Mouse (Mus musculus) left cerebral cortex, postnatal 4 days (tissue): ENCODE data around the gene Stk10. TPM values are rescaled to one million over a fixed set of nuclear protein-coding genes. Genes with fewer than 3 reads are reported as not detected.
"Not testable (repeated sequence)": the region's sequence is repeated elsewhere in the genome, so short reads cannot be mapped to it uniquely, and the experiment has no call there.

Source experiments
- DNase-seq: peaks from one replicate; pipeline ENCODE4 v3.0.0-alpha.2; 2022
- intact Hi-C: fragments of 180-260 bp; cut with DNase I; formaldehyde crosslinking; loops from one replicate; pipeline ENCODE4 v1.15.1; 2025
- total RNA-seq, 2 experiments: library from RNA; stranded (reverse); gene quantifications; 2 replicates each; pipeline ENCODE4 v1.2.3; 2021

The Stk10 gene
- total RNA-seq, 2 experiments from 2014 or later: 7.2 to 7.9 TPM

DNA sequence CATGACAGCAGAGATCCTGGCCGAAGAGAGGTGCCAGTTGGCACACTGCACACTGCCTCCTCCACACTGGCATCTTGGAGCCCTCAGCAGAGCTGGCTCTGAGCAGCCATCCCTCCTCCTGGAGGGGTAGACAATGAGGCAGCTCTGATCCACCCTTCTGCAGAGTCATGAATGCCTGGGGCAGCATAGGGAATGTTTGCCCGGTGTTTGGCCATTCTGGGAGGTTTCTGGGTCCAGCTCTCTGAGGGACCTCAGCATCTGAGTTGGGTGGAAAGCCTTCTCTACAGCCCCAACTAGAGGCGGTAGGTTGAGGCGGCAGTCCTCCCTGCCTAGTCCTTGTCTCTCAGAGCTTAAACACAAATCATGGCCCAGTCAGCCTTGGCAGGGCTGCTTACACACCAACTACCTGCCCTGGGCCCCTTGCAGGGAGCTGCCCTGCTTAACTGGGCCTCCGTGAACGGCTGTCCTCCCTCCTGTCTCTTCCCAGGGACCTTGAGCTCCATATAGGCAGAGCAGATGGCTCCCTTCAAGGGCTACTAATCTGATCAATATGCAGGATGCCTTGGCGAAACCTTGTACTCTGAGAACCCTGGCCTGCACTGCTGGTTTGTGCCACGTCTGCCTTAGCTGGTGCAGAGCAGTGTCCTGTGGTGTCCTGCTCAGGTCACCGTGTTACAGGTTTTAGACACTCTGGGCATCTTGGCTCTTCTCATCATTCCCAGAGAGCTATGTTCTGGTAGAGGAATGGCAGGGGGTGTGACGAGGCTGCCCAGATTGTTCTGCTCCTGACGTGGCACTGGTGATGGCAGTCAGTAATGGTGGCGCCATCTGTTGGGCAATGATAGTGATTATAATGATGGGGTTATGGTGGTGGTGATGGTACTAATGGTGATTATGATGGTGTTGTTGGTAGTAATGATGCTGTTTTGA, 59.1 kb downstream of the Stk10 start:
- intact Hi-C loops: loop anchor here (2.0 to 10.0 kb wide), 2 partner anchors 141 to 247 kb away; partner anchors contain the start of gene Sh3pxd2b
- DNase-seq: peak; percentile 80

DNA sequence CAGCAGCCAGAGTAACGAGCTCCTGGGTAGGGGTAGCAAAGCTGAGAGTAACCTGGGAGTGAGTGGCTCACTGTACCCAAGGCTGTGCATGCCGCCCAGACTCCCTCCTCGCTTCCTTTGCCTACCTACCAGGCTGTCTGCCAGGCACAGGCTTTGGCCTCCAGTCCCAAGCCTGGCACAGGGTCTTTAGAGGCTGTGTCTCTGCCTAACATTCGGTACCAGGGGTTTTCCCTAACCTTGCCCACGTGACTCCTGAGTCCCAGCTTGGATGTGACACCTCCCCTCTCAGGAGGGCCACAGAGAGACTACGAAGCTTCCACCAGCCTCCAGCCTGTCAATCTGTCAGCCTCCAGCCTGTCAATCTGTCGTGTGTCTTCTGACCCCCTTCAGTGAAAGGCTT, 60.0 kb downstream of the Stk10 start:
- no peak for DNase-seq
- intact Hi-C loops: loop anchor here (2.0 to 10.0 kb wide), 2 partner anchors 142 to 248 kb away; partner anchors contain the start of gene Sh3pxd2b

DNA sequence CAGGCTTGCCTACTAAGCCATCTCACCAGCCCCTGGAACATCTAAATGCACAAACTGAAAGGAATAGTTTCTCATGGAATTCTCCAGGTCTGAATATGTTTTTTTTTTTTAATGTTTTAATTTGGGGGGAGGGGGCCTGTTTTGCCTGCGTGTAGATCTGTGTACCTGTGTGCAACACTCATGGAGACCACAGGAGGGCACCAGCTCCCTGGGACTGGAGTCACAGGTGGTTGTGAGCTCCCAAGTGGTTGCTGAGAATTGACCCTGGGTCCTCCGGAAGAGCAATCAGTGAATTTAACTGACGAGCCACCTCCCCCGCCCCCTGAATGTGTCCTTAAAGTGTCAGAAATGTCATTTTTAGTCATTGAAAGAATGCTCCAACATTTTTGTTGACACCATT, 61.0 kb downstream of the Stk10 start:
- intact Hi-C loops: loop anchor here (10.0 kb wide), 1 partner anchor 249 kb away; the partner anchor contains the start of gene Sh3pxd2b
- DNase-seq: no peak

DNA sequence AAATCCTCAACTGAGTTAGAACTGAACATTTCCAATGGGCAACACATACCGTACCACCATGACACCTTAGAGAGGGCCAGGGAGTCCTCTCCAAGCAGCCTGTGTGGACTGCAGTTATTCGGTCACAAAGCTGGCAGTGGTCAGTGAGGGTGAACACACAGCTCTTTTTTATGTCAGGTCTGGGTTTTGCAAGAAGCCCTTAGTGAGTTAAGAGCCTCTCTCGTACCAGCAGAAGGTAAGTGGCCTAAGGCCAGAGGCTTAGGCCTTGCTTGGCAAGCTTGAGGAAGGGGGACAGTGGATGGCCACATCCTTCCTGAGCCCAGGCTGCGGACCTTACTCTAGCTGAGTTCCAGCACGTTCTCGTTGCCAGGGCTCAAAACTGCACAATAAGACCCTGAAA, 67.3 kb downstream of the Stk10 start:
- intact Hi-C loops: no loop called here
- DNase-seq: no peak

DNA sequence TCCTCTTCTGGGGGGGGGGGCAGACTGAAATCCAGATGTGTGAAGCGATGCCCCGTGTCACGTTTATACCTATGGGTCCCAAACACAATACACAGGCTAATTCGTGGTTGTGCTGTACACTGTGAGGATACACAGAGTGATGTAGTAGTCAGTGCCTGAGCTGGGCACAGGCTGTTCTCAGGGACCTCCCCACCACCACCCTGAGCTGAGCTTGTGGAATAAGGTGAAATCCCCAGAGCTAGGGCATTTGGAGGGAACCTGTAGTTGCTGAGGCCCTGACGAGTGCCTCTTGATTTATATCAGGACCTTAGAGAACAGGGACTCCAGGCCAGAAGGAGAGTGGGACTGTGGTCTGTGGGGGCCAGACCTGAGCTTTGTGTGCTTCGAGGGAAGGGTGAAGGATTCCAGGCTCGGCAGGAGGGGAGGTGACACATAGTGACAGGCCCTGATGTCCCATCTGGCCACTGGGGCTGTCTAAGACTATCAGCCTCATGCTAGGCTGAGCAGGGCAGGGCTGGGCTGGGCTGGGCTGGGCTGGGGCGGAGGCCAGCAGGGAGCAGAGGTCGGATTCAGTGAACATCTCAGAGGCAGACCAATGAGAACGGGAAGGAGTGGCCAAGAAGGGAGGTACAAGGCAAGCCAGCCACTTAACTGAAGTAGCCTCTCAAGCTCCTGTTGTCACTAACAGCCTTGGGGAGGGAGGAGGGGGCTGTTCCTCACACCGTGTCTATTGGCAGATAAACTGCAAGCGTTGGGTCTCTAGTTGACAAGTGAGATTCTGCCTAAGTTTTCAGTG, 68.6 kb downstream of the Stk10 start:
- peak; percentile 47 for DNase-seq
- intact Hi-C loops: no loop called here

DNA sequence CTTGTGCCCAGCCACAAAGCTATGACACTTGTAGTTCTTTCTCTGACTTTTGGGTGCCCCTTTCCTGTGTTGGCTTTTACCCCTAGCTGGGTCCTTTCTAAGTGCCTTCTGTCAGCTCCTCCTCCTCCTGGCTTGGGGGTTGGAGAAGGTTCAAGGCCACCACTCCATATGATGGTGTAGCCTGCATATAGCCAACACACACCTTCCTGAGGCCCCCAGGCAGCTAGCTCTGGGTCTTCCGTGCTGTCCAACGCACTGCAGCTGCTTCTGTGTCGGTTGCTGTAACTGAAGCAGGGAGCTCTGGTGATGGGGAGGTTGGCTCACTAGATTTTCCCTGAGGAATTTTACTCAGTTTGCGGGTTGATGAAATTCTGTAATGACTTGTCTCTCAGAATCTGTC, 71.6 kb downstream of the Stk10 start:
- intact Hi-C loops: no loop called here
- DNase-seq: no peak

DNA sequence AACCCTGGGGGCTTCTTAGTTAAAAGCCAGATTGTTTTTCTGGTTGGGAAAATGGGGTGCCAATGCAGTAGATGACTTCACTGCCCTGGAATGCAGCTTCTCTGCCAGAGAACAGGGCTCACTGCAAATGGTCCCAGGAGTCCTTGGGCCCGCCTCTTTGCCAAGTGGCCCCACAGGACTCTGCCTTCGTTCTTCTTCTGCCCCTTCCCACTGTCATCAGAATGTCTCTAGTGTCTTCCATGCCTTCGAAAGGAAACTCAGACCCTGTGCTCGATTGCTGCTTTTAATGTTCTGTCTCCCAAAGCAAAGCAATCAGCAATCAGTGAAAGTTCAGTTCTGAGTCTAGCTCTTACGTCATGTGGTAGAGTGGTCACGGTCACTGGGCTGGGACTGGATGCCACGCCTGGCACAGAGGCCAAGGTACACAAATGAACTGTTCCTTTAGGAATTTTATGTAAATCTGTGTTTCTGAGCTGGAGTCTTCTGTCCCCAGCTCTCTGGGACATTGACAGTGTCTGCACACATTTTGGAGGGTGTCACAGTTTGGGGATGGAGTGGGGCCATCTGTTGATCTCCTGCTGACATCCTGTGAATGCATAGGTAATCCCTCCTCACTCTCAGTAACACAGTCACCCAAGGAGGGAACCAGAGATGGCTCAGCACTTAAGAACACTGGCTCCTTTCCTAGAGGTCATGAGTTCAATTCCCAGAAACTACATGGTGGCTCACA, 72.2 kb downstream of the Stk10 start:
- intact Hi-C loops: no loop called here
- DNase-seq: no peak

DNA sequence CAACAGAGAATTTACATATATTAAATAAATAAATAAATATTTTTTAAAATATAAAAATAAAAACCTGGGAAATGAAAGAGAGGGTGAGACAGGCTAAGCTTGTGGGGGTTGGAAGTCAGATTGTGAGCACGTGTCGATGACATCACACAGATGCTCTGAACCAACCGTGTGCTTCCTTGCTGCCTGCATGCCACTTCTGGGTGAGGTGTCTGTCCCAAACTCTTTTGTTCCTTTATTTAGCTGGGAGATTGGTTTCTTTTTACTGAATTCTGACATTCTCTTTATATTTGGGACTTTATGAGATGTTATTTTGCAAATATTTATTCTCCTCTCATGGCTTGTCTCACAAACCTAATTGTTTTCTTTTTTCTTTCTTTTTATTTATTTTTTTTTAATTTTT, 72.8 kb downstream of the Stk10 start:
- intact Hi-C loops: no loop called here
- DNase-seq: no peak

DNA sequence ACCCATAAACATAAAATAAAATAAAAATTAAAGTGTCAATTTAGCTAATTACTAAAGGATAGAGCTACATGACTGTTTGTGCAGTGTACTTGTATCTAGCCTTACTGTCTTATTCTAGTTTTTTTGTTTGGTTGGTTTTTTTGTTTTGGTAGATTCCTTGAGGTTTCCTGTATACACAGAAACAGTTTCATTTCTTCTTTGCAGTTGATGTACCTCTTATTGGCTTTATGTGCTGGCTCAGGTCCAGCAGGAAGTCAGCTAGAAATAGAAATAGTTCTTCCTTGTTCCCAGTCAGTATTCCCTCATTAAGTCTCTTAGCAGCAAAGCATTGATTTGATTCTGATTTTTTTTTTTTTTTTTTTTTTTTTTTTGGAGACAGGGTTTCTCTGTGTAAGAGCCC, 74.2 kb downstream of the Stk10 start:
- no peak for DNase-seq
- intact Hi-C loops: no loop called here

DNA sequence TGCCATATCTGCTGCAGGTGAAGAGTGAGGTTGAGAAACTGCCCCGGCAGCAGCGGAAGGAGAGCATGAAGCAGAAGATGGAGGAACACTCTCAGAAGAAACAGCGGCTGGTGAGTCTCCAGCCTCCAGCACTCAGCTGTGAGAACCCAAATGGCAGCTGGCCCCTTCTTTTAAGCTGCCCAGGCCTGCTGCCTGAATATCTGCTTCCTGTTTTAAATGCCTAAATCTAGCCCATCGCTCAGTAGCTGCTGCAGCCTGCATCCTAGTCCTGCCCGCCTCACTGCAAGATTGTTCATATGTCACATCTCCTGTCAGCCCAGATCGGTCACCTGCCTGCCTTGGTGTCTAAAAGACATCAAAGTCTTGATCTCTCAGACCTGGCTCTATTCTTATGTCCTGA, 77.5 kb downstream of the Stk10 start:
- no peak for DNase-seq
- intact Hi-C loops: no loop called here

DNA sequence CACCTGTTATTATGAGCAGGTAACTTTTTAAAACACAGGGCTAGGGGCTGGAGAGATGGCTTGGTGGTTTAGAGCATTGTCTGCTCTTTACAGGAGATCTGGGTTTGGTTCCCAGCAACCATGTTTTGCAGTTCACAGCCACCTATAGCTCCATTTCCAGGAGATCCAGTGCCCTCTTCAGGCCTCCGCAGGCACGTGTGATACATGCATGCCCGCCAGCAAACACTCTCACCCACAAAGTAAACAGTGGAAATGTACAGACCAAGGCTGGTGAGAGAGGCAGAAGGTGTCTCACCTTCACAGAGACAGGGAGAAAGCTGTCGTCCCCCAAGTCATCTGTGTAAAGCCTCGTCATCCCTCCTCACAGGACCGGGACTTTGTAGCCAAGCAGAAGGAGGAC, 79.2 kb downstream of the Stk10 start:
- DNase-seq: no peak
- intact Hi-C loops: no loop called here

DNA sequence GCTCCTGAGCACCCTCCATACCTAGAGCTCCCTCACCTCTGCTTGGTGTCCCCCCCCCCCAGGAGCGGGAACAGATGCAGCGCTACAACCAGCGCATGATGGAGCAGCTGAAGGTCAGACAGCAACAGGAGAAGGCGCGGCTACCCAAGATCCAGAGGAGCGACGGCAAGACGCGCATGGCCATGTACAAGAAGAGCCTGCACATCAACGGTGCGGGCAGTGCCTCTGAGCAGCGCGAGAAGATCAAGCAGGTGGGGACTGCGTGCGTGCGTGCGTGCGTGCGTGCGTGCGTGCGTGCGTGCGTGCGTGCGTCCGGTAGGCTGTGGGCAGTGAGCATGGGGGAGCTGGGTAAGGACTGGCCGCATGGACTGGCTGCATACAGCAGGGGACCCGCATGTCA, 81.4 kb downstream of the Stk10 start:
- intact Hi-C loops: no loop called here

DNA sequence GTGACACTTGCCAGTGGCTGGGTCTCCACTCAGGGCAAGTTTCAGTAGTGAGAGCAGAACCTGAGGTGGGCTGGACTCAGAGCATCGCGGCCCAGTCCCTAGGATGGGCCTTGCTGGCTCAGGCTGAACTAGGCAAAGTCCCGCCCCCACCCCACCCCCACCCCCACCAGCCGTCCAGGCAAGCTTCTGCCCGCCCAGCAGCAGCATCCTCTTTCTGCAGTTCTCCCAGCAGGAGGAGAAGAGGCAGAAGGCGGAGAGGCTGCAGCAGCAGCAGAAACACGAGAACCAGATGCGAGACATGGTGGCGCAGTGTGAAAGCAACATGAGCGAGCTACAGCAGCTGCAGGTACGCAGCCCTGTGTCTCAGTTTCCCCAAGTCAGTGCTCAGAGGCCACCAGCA, 82.5 kb downstream of the Stk10 start:
- DNase-seq: no peak
- intact Hi-C loops: no loop called here

More for the DNA sequence above, 81.4 kb downstream of the Stk10 start:
- no peak for DNase-seq

DNA sequence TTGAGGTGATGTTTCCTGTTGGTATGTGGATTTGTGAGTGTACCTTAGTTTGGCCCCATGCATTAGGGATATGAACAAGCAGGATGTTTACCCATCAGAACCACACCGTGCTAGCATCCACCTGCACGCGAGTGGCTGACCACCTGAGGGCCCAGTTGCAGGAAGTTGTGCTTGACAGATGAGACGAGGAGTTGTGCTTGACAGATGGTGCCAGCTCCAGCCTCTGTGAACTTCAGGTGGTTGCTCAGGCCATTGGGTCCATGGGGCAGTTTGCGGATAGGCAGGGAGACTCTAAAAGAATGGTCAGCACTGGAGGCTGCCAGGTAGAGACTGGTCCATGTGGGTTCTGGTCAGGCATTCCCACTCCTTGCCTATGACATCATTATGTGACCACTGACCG, 83.0 kb downstream of the Stk10 start:
- intact Hi-C loops: no loop called here
- no peak for DNase-seq

DNA sequence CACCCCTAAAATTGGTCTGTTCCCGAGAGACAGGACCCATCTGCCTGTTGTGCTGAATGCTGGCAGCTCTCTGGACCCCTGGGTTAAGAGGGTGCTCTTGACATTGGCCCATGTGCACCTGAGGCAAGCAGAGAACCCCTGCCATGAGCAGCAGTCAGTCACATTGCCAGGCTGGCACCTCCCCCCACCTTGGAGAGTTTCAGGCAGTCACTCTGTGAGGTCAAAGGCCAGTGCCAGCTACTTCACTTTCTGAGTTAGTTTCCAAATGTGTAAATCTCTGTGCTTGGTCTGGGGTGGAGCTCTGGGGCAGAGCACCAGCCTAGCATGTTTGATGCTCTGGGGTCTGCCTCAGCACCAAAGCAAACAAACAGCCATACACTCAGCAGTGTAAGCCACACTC, 84.9 kb downstream of the Stk10 start:
- no peak for DNase-seq
- intact Hi-C loops: no loop called here

DNA sequence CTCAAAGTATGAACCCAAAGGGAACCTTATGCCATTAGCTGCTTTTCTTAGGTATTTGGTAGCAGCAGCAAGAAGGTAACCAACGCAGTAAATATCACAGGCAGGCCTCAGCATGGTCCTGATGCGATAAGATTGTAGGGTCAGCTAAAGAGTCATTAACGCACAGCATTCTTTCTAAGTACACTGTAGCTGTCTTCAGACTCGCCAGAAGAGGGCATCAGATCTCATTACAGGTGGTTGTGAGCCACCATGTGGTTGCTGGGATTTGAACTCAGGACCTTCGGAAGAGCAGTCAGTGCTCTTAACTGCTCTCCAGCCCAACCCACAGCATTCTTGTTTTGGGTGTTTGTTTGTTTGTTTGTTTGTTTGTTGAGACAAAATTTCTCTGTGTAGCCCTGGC, 85.5 kb downstream of the Stk10 start:
- DNase-seq, intact Hi-C loops: not testable (repeated sequence)

DNA sequence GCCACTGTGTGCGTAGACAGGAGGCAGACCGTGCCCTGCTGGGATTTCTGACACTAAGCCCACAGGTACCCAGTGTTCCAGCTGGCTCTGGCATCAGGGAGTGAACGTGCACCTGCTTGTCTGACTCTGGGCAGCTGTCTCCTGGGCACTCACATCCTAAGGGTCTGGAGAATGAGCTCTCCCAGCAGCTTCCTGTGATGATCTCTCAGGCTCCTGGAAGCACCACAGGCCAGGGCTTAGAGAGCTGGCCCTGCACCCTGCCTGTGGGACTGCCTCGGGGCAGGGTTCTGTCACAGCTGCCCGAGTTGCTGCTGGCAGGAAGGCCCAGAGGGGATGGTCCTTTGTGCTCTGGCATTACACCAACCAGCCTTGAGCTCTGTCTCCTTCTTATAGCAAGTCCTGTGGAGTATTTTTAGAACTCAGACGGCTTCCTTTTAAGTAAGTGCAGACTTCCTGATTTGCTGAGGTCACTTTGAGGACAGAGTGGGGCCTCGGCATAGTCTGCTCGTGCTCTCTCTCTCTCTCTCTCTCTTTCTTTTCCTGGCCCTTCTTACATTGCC, 86.2 kb downstream of the Stk10 start:
- intact Hi-C loops: no loop called here
- DNase-seq: no peak

DNA sequence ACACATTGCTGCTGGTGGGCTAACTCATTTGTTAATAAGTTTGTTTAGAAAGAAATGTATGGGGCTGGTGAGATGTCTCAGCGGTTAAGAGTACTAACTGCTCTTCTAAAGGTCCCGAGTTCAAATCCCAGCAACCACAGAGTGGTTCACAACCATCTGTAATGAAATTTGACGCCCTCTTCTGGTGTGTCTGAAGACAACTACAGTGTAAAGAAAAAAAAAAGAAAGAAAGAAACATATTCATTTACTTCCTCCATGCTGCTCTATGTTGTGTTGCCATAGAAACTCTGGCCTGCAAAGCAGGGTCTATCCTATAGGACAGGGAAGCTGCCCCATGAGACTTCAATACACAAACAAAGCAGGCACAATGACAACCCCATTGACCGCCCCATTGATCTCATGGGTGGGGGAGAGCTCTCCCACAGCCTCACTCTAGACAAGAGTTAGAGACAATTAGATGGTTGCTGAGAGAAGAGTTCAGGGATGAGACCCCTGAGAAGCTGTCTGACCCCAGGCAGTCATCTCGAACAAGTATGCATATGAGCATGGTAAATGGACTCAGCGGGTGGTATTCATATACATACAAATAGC, 86.9 kb downstream of the Stk10 start:
- DNase-seq: no peak
- intact Hi-C loops: no loop called here

DNA sequence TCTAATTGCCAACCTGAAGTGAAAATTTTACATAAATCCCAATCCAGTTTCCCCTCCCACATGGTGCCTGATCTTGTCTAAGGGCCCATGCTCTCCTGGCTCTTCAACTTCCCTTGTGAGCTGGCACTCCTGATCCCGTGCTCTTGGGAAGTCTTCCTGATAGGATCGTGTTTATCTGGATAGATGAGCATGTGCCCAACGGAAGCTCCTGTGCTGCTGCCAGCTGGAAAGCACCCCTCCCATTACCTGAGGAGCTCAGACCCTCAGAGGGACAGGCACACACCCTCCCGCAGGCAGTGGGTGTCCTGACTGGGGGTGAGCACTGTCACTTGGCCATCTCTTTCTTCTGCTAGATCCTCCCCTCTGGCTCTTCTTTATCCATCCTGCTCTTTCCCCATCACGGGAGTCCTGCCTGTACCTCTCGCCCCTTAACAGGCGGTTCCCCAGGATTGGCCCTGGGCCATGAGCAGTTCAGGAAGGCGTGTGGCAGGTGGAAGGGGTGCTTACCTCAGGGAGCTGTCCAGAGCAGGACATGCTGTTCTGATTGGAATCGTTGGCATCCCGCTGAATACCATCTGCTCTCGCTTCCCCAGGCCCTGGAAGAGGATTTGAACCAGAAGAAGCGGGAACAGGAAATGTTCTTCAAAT, 88.8 kb downstream of the Stk10 start:
- intact Hi-C loops: no loop called here
- DNase-seq: peak; percentile 64
